Mouse (Mus musculus) gastrocnemius, adult 18-20 months (tissue): Measurements from ENCODE around the gene Afap1l2. TPM values are rescaled to one million over a fixed set of nuclear protein-coding genes. Genes with fewer than 3 reads are reported as not detected.

Source experiments
- DNase-seq: peaks from one replicate; pipeline ENCODE4 v3.0.0; 2021; ENCODE audit warnings: low spot score
- total RNA-seq, 2 experiments: library from RNA; stranded (reverse); gene quantifications; 2 replicates each; pipeline ENCODE4 v1.2.3; 2021

Gene Afap1l2
- total RNA-seq, 2 experiments from 2014 or later = 1.2 to 1.9 TPM

- DNase-seq = no peak
Measured at GRCm38 (mm10) chr19:56891438-56891837, 116.6 kb downstream of the Afap1l2 start.

GRCm38 (mm10) chr19:56888654-56889053 lies 119.4 kb downstream of the Afap1l2 start:
- DNase-seq = no peak

- DNase-seq = no peak
Measured at GRCm38 (mm10) chr19:56887879-56888278, 120.1 kb downstream of the Afap1l2 start.

GRCm38 (mm10) chr19:56877364-56877763 lies 130.7 kb downstream of the Afap1l2 start:
- DNase-seq = no peak

- no peak for DNase-seq
Measured at GRCm38 (mm10) chr19:56874601-56875315, 133.3 kb downstream of the Afap1l2 start.

- no peak for DNase-seq
Measured at GRCm38 (mm10) chr19:56873816-56874600, 134.0 kb downstream of the Afap1l2 start, which contains the start of gene Vwa2. TSS of gene Vwa2 (plus strand) at chr19:56874249.

GRCm38 (mm10) chr19:56867701-56868100 lies 140.3 kb downstream of the Afap1l2 start:
- DNase-seq = no peak

Other genes starting within 250 kb of the Afap1l2 start
- gene Ccdc186, start 186.0 kb downstream of the Afap1l2 start, total RNA-seq = 10 to 100 TPM; 24.8 to 25.6 TPM
- not detected for gene Tdrd1, start 182.0 kb downstream of the Afap1l2 start, total RNA-seq
- gene Vwa2, start 134.0 kb downstream of the Afap1l2 start, total RNA-seq = not detected